Mouse (Mus musculus) adrenal gland, postnatal 14 days (tissue): ENCODE data around the gene Eif3f. TPM values are rescaled to one million over a fixed set of nuclear protein-coding genes. Genes with fewer than 3 reads are reported as not detected.

Experiments
- DNase-seq: peaks from one replicate; pipeline ENCODE4 v3.0.0; 2021; ENCODE audit warnings: mixed read lengths
- long read RNA-seq, 2 experiments: library from polyadenylated mRNA; stranded (forward); transcript quantifications; one replicate each; pipeline ENCODE4 v2.0.0; 2021
- total RNA-seq: library from RNA; stranded (reverse); gene quantifications from 2 replicates; pipeline ENCODE4 v1.2.3, GENCODE M21; 2021

Eif3f gene
- total RNA-seq = 138 and 156 TPM in 2 replicates
- long read RNA-seq, experiment 1, transcript Eif3f-201 (8 exons, 2,514 nt) = major isoform, 231 of 245 reads
- long read RNA-seq, experiment 1, partial matches to known transcripts = 9 of 245 reads
- long read RNA-seq, experiment 1, other reads (novel, unspliced or antisense) = 5 of 245 reads
- long read RNA-seq, experiment 2, transcript Eif3f-201 (8 exons, 2,514 nt) = major isoform, 149 of 162 reads
- long read RNA-seq, experiment 2, partial matches to known transcripts = 13 of 162 reads
- long read RNA-seq, experiment 2, other reads (novel, unspliced or antisense) = 0 of 162 reads

- peak; percentile 94 for DNase-seq
Observed at GRCm38 (mm10) chr7:108933794-108934731, at the start of gene Eif3f. Gene Eif3f, plus strand, starts transcription at chr7:108934417.

DNA sequence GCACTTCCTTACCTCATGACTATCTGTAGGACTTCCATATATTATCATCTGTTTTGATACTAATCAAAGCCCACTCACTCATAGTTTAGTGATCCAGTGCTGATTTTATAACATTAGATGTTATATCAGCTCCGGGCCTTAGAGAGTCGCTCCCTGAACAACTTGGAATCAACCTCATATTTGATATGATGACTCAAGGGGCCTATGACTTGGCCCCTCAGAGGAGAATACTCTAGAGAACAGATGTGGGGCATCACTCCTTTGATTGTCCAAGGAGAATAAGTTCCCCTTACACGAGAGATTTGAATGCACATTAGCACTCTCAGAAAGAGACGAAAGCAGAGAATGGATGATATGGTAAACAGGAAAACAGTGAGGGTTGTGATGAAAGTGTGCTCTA lies 49.3 kb upstream of the Eif3f start, which contains the start of gene Olfr518:
Olfr518 (minus strand) TSS at position 101 of the 400 bp plus-strand sequence.
- no peak for DNase-seq

DNA sequence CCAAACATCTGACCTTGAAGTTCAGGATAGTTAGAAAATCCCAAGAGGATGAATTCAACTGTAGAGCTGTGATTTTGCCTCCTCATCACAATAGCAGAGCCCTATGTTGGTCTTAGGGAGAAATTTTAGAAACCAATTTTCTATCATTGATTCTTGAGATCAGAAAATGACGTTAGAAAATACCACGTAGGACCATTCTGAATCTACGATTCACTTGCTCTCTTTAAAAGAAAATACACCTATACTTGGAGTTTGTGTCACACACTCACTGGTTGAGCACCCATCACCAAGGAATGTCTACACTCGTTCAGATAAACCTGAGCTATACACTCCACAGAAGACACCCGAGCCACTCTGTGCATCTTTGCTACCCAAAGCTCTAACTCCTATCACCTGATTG lies 39.9 kb upstream of the Eif3f start, which contains the start of gene Olfr519:
Olfr519 (minus strand) TSS at position 101 of the 400 bp plus-strand sequence.
- DNase-seq = no peak

DNA sequence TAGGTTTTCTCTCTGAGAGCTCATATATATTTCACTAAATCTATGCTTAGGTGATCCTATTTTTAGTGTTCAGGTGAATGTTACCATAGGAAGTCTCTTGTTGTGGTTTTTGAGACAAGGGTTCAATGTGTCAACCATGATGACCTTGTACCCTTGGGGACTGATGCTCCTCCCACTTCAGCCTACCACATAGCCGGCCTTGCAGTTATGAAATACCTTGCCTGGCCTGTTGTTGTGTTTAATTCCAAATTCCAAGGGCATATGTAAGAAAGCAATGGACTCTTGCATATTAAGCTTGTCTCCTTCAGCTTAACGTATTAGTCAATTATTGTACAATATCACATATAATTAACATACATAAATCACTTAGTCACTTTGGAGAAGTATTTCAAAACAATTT lies 30.2 kb upstream of the Eif3f start:
- DNase-seq = no peak

- DNase-seq = no peak
Observed at GRCm38 (mm10) chr7:108927043-108927442, 7.2 kb upstream of the Eif3f start.

DNA sequence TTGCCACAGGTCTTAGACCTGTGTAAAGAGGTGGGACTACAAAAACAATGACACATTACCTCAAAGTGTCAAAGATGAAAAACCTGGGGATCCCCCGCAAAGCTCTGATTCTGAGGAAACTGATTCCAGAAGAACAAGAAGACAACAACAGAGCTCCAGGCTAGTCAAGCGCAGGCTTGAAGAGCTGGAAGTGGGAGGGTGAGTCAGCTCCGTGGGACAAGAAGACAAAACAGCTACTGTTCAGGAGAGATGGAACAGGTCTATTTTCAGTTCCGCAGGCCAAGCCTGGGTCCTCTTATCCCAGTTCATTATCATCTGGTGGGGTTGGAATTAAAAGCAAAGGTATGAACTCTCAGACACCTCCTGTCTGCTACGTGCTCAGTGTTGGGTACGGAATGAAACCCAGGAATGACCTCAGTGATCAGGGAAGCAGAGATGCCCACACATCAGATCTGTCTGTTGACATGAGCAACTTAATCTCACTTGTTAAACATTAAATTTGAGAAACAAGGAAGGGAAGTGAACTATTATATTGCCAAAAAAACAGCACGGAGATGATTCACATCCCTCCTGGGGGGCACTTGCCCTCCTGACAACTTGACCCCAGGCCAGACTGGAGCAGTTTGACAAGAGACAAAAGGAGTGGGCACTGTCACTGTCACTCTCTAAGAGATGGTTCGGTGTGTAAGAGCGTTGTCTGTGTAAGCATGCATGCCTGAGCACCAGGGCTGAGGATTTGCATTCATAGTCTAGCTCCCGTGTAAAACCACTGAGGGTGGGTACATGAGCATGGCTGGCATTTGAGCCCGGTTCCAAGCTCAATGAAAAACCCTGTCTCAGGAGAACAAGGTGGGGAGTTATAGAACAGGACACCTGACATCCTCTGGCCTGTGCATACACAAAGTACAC lies 5.7 kb upstream of the Eif3f start:
- no peak for DNase-seq

GRCm38 (mm10) chr7:108929726-108930393 lies 4.4 kb upstream of the Eif3f start, which contains the start of gene Nlrp10:
Gene Nlrp10, minus strand, starts transcription at chr7:108930178.
- DNase-seq = no peak

- peak; percentile 40 for DNase-seq
Observed at GRCm38 (mm10) chr7:108934836-108935235, 619 bp downstream of the Eif3f start.

DNA sequence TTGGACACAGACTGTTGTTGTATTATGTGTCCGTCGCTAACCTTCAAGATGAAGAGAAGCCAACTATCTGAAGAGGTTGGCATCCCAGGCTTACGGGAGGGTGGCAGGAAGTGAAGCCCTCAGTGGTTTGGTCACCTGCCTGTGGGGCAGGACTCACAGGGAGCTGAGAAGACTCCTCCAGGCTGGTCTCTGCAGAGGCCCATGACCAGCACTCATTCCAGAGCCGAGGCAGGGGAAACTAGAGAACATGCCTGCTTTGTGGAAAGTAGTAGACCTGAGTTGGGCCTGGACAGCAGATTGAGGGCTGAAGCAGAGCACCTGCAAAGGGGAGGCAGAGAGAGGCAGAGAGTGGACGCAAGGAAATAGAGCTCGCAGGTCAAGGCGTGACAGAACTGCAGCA lies 1.2 kb downstream of the Eif3f start:
- DNase-seq = no peak

- no peak for DNase-seq
Observed at GRCm38 (mm10) chr7:108936591-108936990, 2.4 kb downstream of the Eif3f start.

GRCm38 (mm10) chr7:108941466-108941865 lies 7.2 kb downstream of the Eif3f start:
- no peak for DNase-seq

- peak; percentile 55 for DNase-seq
Observed at GRCm38 (mm10) chr7:108944002-108944401, 9.8 kb downstream of the Eif3f start.

- DNase-seq = no peak
Observed at GRCm38 (mm10) chr7:108948611-108949010, 14.4 kb downstream of the Eif3f start.

DNA sequence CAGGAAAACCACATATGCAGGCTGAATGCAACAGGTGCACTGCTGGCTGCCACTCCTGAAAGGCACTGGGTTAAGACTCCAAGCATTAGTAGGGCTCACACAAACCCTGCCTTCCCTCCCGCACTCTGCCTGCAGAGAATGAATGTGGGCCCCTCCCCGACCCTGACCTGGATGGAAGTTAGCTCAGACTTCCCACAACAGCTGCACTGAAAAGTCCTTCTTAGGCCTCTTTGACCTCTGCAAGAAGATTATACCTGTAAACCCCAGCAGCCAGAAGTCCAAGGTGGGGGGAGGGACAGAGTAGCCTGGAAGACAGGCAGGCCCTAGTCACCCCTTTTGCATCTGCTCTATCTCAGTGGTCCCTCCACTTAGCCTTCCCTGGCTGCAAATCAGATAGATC lies 15.1 kb downstream of the Eif3f start:
- no peak for DNase-seq

GRCm38 (mm10) chr7:108950312-108950761 lies 16.1 kb downstream of the Eif3f start, which contains the start of gene Tub:
Gene Tub, plus strand, starts transcription at chr7:108950338.
- DNase-seq = peak; percentile 50

- peak; percentile 14 for DNase-seq
Observed at GRCm38 (mm10) chr7:108950762-108951331, 16.6 kb downstream of the Eif3f start.

GRCm38 (mm10) chr7:108952801-108953200 lies 18.6 kb downstream of the Eif3f start:
- DNase-seq = no peak

GRCm38 (mm10) chr7:108954185-108954584 lies 20.0 kb downstream of the Eif3f start:
- peak; percentile 65 for DNase-seq

- DNase-seq = no peak
Observed at GRCm38 (mm10) chr7:108957734-108958133, 23.5 kb downstream of the Eif3f start.

- no peak for DNase-seq
Observed at GRCm38 (mm10) chr7:108965968-108966367, 31.8 kb downstream of the Eif3f start.
